Mouse (Mus musculus): ENCODE data around the gene Slc9a1.

Gene Slc9a1

DNA sequence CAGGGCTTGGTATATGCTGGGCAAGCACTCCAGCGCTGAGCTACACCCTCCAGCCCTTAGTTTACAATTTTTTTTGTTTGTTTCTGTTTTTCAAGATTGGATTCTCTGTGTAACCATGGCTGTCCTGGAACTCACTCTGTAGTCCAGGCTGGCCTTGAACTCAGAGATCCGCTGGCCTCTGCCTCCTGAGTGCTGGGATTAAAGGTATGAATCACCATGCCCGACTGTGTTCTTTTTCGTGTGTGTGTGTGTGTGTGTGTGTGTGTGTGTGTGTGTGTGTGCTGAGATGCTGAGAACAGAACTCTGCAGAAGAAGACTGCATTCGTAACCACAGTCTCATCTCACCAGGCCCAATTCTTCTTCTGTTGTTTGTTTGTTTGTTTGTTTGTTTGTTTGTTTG, 34.8 kb downstream of the Slc9a1 start:
- DNase-seq = no peak

DNA sequence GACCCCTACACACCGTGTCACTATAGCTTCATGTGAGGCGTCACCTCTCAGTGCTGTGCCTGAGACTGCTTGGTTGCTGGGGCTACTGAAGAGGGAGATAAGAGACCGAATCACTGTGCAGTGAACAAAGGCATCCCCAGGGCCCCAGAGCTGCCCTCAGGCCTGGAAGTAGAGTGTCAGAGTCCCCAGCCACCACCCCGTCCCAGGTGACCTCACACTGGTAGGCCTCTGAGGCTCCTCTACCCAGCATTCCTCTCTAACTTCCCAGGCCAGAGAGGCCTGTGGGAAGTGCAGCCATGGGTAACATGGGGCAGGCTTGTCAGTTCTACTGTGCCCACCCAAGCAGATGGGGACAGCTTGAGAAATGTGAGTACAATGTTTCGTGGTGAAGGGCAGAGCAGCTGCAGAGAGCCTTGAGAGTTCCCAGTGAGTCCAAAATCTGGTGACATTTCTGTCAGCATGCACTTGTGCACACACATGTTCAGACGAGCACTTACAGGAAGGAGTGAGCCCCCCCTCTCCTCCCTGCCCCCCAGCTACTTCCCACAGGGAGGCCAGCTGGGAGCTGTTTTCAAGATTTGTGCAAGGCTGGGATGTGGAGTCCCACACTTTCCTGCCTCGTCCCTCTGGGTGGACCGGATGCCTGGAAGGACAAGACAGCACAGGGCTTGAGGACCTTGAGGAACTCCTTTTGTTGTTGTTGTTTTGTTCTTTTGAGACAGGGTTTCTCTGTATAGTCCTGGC, 37.0 kb downstream of the Slc9a1 start:
- DNase-seq = no peak

DNA sequence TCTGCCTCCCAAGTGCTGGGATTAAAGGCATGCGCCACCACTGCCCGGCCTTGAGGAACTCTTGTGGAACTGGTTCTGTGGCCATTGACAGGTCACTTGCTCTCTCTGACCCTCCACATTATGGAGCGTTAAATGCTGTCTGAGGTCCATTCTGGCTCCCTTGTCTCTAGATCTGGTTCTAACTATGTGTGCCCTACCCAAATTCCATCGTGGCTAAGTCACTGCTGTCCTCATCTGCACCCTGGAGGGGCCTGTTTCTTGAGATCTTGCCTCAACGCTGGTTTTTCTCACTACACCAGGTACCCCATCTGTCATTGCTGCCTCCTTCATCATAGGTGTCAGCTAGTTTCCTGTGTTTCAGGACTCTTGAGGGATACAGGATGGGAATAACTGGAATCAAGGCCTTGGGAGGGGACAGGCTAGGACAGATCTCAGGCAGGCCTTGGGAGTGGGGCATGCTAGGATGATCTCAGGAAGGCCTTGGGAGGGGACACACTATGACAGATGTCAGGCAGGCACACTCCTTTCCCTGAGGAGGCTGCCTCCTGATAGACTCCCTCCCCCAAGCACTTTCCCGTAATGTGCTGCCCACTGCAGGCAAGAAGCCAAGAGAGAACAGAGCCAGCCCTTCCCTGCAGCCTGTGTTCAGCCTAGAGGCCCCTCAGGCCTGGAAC, 37.7 kb downstream of the Slc9a1 start:
- peak; percentile 58 for DNase-seq

DNA sequence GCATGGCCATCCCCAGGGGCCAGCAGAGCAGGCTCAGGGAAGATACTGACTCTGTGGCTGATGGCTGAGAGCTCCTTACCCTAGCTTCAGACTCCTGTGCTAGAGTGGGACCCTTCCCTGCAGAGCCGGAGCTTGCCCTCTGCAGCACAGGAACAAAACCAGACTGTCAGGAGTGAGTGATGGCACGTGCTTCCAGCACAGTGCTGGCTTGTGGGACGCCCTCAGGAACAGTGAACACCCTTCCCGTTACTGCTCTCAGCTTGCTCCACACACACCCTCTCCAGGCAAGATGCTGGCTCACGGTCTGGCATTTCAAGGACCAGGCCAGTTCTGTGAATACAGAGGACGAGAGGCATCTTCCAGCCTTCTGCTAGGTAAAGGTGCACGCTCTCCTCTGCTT, 38.5 kb downstream of the Slc9a1 start:
- no peak for DNase-seq

DNA sequence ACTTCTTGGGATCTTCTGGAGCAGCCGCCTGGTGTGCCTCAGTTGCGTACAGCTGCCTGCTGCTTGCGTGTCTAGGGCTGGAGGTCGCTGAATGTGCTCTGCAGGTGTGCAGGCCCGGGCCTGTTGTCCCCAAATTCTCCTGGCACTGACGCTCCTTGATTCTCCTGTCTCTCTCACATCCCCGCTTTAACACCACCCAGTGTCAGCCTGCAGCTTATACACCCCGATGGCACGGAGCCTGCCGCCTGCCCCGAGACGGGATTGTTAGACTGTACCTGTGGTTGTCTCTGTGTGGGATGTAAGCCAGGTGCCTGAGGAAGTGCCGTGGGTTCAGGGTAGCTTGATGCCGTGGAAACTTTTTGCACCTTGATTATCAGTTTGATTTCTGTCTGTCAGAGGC, 41.5 kb downstream of the Slc9a1 start:
- DNase-seq = no peak

DNA sequence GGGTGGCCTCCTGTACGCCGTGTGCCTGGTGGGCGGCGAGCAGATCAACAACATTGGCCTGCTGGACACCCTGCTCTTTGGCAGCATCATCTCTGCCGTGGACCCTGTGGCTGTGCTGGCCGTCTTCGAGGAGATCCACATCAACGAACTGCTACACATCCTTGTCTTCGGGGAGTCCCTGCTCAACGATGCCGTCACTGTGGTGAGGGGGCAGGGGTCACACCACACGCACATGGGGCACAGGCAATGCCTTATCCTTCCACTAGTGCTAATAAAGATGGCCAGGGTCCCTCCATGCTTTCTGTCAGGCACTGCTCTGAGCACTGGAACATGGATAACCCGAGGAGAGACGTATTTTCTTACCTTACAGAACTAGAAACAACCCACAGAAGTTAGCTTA, 42.6 kb downstream of the Slc9a1 start:
- DNase-seq = no peak

DNA sequence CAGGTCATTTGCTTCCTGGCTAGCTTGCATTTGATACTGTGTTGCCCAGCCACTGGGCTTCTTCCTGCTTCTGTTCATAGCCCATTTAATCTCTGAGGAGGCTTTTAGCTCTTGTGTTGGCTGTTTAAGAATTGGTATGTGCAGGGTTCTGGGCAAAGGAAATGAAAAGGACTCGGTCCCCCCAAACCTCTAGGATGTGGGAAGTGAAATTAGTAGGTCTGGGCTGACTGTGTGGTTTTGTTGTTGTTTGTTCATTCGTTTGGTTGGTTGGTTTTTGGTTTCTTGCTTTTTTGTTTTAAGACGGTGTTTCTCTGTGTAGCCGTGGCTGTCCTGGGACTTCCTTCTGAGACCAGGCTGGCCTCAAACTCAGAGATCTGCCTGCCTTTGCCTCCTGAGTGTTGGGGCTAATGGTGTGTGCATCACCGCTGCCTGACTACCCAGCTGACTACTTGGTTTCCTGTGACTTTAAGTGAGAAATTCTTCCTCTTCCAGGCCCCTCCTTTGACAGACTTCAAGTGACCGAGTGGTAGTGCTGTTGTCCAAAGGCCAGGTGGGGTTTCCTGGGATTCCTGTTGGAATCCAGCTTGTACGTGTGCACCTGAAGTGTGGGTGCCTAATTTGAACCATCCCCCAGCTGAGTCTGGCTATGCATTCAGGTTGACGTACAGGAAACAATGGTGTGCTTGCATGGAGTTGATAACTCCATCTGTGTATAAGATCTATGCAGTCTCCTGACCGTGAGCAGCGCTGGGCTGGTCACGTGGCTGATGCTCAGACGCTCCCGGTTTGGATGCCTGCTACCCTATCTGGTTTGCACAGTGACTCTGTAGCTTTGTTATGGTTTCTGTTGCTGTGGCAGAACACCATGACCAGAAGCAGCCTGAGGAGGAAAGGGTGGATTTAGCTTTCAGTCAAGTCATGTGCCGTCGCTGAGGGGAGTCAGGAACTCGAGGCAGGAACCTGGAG, 43.4 kb downstream of the Slc9a1 start:
- DNase-seq = no peak

DNA sequence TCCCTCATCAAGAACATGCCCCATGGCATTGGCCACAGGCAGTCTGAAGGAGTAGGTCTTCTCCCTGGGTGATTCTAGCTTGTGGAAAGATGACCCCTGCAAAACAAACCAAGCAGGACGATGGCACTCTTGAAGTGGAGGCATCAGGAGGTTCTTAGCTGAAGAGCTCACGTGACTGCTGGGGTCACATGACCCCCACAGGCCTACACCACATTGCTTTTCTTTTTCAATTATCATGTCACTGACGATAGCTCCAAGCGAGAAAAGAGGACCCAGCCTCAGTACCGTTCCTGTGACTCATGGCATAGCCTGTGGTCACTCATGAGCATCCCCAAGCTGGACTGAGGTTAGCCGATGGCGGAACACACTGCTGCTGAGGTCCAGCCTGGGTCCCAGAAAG, 44.1 kb downstream of the Slc9a1 start:
- DNase-seq = no peak

DNA sequence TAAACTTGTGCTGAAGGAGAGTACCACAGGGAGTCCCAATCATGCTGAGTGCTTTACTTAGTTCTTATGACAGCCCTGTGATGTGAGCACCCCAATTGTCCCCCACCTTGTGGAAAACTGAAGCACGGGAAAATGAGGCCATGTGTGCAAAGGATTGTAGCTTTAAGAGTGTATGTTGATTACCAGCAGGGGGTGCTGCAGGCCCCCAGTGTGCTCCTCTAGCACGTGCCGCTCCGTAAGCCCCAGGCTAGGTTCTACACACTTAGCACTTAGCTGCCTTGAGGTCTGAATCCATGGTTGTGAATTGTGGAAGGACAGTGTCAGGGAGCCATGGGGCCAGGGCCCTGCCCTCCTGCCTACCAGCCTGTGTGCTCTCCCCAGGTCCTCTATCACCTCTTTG, 45.4 kb downstream of the Slc9a1 start:
- DNase-seq = no peak

DNA sequence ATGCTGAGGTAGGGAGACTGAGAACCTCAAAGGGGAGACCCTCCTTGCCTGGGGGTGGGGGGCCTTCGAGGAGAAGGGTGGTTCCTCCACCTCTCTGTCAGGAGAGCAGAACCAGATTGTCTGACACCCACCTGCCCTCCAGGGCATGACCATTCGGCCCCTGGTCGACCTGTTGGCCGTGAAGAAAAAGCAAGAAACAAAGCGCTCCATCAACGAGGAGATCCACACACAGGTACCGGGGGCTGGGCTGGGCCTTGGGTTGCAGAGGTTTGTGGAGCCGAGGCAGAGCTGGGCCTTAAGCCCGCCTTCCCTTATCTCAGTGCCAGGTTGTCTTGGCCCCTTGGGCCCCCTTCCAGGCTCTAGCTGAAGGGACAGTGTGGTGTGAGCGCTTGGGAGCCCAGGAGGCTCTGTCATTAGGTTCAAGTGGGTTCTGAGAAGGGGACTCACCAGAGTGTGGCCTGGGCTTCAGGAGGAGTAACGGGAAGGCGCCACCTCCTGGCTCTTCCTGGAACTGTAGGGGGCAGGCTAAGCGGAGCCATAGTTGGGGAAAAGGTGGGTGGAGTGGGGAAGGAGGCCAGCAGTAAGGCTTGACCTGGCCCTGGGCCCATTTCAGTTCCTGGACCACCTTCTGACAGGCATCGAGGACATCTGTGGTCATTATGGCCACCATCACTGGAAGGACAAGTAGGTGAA, 50.0 kb downstream of the Slc9a1 start:
- peak; percentile 61 for DNase-seq

DNA sequence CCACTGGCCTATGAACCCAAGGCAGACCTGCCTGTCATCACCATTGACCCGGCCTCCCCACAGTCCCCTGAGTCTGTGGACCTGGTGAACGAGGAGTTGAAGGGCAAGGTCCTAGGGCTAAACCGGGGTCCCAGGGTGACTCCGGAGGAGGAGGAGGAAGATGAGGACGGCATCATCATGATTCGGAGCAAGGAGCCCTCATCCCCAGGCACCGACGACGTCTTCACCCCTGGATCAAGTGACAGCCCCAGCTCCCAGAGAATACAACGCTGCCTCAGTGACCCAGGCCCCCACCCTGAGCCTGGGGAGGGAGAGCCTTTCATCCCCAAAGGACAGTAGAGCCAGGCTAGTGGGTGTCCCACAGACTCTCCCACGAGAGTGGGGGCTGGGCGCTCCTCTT, 52.5 kb downstream of the Slc9a1 start:
- no peak for DNase-seq

DNA sequence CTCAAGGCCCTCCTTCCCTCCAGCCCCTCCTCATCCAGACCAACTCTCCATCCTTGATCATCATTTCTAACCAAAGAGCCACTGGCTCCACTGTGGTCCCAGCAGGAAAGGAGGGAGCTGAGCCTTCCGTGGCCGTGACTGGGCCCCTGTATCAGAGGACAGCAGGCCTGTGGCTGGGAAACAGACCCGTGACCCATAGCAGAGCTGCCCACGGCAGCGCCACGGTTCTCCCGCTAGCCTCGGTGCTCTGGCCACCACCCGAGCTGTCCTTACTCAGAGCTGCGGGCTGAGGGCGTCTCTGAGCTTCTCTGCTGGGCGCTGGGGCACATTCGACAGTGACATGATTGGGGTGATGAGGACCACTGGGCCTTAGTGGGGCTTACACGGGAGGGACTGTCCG, 53.1 kb downstream of the Slc9a1 start:
- no peak for DNase-seq

DNA sequence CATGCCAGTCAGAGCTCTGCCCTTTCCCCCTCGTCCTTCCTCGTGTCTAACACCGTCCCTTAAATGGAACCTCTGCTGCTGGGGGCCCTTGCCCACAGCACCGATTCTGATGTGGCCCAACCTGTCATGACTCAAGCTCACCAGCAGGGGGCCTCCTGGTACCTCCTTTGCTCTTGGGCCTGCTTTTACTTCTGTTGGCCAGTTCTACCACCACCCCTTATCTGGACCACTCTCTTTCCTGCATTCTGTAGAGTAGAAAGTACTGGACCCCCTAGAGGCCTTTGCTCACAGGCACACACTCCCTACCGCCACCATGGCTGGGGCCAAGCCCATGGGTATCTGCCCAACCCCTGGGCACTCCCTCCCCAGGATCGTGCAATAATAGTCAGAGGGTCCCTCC, 53.6 kb downstream of the Slc9a1 start:
- peak; percentile 50 for DNase-seq

DNA sequence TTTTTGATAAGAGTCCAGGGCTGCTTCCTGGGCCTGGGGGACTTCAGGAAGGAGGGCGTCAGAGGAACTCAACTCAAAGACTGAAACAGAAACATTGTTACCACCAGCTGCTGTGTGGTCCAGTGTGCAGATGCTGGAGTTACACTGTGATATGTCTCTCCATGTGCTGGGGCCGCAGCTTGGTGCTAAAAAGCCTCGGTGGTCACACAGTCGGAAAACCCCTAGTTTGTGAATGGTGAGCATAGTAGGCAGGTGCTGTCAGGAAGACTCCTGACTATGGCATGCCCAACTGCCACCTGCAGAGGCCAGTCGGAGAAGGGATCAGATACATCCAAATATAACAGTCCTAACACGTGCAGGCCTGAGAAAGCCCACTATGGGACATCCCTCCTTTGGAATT, 54.2 kb downstream of the Slc9a1 start:
- DNase-seq = no peak

DNA sequence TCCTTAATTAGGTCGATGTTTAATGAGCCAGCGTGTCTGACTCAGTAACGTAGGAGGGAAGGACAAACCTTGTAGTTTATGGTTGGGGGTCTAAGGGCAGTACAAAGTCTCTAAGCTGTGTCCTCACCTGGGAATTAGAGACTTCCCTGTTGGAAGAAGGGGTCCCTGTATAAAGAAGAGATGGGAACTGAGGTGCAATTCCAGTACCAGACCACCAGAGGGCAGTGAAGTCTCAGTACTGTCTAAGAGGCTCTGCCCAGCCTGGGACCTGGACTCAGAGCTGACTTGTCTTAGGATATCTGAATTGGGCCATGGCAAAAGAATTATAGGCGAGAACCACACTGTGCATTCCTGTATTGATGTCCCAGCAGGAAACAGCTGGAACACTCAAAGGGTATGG, 54.6 kb downstream of the Slc9a1 start:
- peak; percentile 82 for DNase-seq

DNA sequence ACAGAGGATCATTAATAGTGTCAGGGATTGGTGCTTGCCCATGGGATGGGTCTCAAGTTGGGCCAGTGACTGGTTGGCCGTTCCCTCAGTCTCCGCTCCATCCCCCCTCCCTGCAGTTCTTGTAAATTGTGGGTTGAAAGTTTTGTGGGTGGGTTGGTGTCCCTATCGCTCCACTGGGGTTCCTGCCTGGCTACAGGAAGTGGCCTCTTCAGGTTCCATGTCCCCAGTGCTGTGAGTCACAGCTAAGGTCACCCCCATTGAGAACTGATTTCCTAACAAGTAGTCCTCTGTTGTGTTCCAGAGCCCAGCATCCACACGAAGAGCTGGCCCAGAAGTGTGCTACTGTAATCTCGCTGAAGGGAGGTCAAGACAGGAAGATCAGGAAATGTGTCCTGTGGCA, 56.6 kb downstream of the Slc9a1 start:
- no peak for DNase-seq

DNA sequence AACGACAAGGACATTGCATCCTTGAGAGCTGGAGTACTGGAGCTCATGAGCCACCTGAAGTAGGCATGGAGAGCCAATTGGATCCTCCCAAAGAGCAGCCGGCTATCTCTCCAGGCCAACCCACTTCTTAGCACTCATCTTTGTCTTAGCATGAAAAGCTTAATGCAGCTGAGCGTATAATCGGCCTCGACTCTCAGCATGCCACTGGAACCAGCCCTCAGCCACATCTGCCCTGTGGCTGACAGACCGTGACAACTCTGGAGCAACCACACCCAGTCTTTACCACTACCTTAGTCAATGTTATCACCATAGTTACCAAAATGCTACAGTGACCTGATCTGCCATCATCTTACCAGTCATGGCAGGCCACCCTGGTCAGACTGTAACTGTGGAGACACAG, 62.0 kb downstream of the Slc9a1 start:
- DNase-seq = no peak

DNA sequence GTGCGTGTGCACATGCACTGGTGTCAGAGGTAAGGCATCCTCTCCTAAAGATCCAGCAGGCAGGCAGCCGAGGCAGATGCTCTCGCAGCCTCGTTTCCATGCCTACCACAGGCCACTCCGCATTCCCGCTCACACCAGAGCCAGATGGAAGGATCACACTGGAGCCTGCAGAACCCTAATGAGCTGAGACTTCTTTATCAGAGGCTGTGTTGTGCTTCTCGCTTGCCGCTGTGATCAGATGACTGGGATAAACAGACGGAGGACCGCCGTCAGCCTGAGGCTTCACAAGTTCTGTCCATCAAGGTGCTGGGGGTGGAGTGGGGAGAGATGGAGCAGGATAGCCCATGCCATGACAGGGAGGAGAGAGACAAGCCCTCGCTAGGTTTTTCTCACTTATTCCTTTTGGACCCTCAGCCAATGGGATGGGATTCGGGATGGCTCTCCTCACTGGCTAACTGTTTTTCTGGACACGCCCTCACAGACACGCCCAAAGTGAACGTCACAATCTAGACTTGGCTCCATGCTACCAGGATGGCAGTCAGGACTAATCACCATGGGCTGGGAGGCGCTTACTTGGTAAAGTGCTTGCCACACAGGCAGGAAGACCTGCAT, 63.2 kb downstream of the Slc9a1 start:
- no peak for DNase-seq

DNA sequence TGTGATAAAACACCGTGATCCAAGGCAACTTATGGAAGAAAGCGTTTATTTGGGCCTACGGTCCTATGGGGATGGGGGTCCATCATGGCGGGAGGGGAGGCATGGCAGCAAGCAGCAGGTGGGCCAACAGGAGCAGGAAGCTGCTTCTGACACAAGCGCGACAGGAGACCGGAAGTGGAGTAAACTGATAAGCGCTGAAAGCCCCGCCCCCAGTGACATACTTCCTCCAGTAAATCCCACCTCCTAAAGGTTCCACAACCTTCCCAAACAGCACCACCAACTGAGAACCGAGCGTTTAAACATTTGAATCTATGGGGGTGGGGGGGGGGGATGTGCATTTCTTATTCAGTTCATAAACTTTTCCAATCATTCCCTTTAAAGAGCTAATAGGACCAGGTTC, 66.4 kb downstream of the Slc9a1 start:
- no peak for DNase-seq

DNA sequence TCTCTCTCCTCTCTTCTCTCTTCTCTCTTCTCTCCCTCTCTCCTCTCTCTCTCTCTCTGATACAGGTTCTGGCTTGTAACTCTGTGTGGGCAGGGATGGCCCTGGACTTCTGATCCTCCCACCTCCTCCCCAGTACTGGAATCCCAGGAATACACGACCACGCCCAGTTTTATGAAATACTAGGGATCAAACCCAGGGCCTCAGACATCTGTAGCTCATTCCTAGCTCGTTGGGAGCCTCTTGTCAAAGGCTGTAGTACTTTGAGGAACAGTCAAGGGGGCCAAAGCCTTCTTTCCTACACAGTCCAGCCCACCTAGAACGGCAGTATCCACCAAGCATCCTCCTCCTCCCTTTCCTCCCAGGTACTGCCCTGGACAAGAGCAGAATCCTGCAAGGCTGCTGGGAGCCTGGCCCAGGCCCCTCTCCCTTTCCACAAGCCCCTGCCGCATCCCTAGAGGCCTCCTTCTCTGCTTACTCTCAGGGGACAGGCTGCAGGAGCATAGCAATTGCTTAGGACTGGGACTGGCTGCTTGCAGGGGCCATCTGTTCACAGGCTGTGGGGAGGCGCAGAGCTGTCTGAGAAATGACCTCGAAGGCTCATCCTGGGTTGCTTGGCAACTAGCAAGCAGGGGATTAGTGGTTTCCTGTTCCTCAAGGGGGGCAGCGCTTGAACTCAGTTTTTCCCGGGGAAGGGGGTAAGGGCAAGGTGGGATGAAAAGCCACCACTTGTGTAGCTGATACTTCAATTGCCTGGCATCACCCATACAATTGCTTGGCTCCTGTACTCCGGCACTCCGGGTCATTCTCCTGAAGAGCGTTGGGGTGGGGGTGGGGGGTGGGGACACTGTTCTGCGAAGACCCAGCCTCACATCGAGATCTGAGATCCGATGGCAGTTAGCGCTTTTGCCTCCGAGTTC, 70.2 kb downstream of the Slc9a1 start:
- DNase-seq = peak; percentile 29

DNA sequence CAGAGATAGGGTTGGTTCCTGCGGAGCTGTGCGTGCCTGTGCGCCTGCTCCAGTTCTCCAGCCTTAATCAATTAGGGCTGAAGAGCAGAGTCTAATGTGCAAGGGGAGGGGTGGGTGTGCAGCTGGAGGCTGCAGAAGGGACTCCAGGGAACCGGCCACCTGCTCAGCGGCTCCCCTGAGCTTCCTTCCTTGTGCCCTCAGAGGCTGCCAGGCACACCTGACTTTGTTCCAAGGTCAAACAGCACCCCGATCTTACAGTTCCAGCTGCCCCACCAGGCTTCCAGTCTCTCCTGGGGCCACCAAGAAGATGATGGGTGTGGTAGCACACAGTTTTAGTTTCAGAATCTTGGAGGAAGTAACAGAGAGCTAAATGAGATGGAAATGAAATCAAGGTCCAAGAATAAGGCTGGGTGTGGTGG, 70.9 kb downstream of the Slc9a1 start:
- no peak for DNase-seq
